Mouse (Mus musculus): ENCODE data around the gene Zfp62. TPM values are rescaled to one million over a fixed set of nuclear protein-coding genes. Genes with fewer than 3 reads are reported as not detected.
"Not testable (repeated sequence)": the region's sequence is repeated elsewhere in the genome, so short reads cannot be mapped to it uniquely, and the experiment has no call there.

The Zfp62 gene
- 96.4 to 134 TPM (median 134 TPM) in 3 replicates for total RNA-seq (2017)

DNA sequence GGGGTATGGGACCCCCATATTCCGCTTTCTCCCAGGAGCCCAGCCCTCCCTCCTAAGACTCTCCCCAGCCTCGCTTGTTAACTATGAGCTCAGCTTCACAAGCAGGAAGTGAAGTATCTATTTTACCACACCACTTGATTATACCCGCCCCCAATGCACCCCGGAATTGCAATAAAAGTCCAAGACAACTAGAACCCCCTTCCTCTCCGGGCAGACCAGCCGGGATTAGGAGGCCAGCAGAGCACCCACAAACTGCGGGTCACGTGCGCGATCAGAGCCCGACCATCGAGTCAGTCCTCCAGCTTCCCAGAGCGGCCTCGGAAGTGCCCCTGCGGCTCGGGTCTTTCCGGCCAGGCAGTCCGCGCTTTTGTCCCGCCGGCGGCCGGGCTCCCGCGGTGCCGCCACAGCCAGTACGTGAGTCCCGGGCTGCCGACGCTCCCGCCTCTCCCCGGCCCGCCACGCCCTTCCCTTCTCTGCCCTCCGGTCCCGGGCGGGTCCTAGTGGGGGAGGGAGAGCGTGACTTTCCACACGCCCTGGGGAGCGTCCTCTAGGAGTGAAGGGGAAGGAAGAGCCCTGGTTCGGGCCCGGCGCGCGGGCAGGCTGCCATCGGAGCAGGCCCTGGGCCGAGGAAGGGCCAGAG, at the start of gene Zfp62:
TSS of gene Zfp62 (plus strand) at position 164 of the 640 bp plus-strand sequence.
- peak; percentile 92 for ATAC-seq (replicated peaks; ENCODE audit: insufficient number of reproducible peaks, low FRiP score, low TSS enrichment, poor library complexity, severe bottlenecking)

DNA sequence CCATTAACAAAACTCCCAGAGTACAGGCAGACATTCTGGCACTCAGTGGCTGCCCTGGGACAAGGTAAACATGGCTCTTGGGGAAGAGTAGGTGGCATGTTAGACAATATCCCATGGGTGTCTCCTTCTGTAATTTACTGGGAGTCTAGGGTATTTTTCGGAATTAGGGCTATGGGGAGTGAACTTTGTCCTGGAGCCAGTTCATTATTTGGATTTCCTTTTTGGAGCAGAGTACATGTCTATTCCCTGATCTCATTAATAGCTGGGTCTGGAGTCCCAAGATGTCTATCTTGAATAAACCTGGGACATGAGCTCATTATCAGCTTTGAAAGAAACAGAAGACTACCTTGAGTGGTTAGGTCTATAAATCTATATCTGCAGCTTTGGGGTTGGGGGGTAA, 49.0 kb upstream of the Zfp62 start, which contains the start of gene Olfr1394:
TSS of gene Olfr1394 (plus strand) at position 301 of the 400 bp plus-strand sequence.
- ATAC-seq (replicated peaks; ENCODE audit: insufficient number of reproducible peaks, low FRiP score, low TSS enrichment, poor library complexity, severe bottlenecking): no peak

DNA sequence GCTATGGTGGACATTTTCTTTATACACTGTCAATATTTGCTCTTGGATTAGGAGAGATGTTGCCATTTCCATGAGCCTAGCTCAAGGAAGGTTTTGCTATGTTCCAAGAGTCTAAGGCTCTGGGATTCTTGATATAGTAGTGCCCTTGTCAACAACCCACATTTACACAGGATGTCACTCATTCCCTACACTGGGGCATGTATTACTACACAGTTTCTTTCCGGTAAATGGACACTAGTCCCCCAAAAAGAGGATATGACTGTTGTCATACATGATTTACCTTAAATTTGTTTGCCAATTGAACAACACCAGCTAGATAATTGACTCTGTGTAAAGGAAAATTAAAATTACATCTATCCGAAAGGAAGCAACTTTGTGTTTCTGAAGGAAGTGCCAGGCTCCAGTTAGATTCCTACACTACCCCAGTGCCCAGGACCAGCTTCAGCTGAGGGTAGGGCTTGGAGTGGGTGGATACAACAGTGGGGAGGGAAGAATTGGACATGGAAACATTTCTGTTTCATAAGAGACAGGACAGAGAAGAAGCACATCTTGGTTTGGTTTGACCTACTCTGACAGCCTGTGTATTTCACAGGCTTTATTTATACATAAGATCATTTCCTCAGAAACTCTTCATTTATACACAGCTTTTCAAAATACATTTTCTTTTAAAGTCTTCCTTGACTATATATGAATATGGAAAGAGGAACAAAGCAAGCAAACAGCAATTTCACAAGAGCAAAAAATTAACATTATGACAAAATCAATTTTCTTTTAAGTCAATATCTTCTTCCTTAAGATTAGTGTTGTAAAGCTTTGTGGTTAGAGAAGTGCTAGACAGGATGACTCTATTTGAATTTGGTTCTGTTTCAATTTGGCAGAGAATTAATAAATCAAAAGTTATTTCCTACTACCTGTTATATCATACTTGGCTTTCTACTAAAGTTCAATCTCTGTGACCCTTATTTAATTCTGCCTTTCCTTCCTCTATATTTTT, 46.0 kb upstream of the Zfp62 start:
- ATAC-seq (replicated peaks; ENCODE audit: insufficient number of reproducible peaks, low FRiP score, low TSS enrichment, poor library complexity, severe bottlenecking): 0 out of 2 replicates have a peak, but pooled peaks have one; percentile 37

DNA sequence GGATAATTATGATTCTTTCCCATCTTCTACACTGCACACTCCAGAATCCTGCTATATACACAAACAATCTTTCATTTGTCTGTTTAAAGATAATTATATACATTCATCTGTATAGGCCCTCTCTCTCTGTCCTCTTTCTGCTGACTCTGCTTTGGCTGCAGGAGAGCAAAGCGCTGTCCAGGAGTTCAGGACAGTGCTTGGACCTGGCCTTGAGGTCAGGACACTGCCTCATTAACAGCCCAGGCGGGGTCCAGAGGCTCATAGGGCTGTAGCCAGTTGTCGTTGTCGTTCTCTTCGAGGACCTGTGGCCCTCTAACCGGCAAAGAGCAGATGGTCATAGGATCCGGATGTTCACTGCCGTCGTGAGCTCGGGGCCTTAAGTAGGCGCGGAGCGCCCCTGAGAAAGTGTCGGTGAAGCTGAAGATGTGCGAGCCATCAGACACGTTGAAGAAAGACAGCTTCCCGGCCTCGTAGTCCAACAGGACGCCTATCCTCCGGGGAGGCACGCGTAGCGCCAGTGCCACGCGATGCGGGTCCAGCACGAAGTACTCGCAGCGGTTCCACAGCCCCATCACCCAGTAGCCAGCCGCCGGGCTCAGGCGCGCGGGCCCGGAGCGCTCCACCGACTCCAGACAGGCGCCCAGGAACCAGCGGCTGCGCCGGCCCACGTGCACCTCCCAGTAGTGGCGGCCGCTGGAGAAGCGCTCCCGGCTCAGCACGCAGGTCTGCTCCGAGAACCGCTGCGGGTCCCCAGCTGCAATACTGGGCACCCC, 34.1 kb upstream of the Zfp62 start:
- no peak for ATAC-seq (replicated peaks; ENCODE audit: insufficient number of reproducible peaks, low FRiP score, low TSS enrichment, poor library complexity, severe bottlenecking)

DNA sequence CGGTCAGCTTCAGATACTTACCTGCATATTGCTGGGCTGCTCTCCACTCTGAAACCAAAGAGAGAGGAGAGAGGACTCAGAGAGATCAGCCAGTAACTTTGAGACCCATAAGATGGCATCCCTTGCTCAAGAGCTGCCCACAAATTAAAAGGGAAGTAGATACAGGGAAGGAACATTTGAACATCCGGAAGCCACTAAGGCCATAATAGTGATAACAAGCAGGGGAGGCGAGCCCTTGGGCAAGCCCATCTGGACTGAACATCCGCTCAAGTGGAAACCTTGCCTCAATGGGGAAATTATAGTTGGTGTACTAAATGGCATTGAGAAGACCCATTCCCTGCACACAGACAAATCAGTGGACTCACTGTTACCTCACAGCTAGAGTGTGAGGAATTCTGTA, 32.5 kb upstream of the Zfp62 start:
- peak; percentile 91 for ATAC-seq (replicated peaks; ENCODE audit: insufficient number of reproducible peaks, low FRiP score, low TSS enrichment, poor library complexity, severe bottlenecking)

DNA sequence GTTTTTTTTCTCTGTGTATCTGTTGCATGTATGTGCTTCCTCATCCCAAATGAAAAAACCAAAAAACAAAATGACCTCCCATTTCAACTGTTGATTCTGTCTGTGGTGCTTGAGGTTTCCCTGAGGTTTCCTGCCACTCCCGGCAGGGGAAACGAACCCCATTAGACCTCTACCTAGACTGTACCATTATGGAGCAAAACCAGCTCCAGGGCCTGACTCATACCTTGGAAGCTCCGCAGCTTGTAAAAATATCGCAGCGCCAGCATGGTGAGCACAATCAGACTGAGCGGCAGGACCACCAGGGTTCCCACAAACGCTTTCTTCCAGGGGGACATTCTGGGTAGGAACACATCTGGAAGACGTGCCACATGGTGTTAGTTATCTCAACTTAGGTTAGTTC, 27.7 kb upstream of the Zfp62 start:
- ATAC-seq (replicated peaks; ENCODE audit: insufficient number of reproducible peaks, low FRiP score, low TSS enrichment, poor library complexity, severe bottlenecking): no peak

DNA sequence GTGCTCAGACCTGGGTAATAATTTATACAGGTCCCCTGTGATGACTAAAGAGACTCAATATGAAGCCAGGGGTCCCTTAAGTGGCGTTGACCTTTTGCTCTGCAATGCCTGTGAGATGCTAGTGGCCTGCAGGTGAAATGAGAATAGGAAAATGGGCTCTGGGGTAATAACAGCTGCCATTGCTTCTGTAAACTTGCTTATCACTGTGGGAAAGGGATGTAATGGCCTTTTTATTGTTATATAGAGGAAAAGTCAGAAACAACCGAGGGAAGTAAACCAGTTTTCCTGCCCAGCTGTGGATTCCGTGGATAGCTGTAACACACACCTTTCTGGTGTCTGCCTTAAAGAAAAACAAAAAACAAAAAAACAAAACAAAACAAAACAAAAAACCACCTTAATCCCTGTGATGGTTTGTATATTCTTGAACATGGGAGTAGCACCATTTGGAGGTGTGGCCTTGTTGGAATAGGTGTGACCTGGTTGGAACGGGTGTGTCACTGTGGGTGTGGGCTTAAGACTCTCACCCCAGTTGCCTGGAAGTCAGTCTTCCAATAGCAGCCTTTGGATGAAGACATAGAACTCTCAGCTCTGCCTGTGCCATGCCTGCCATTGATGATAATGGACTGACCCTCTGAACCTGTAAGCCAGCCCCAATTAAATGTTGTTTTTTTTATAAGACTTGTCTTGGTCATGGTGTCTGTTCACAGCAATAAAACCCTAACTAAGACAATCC, 26.9 kb upstream of the Zfp62 start:
- not testable (repeated sequence) for ATAC-seq (replicated peaks; ENCODE audit: insufficient number of reproducible peaks, low FRiP score, low TSS enrichment, poor library complexity, severe bottlenecking)

DNA sequence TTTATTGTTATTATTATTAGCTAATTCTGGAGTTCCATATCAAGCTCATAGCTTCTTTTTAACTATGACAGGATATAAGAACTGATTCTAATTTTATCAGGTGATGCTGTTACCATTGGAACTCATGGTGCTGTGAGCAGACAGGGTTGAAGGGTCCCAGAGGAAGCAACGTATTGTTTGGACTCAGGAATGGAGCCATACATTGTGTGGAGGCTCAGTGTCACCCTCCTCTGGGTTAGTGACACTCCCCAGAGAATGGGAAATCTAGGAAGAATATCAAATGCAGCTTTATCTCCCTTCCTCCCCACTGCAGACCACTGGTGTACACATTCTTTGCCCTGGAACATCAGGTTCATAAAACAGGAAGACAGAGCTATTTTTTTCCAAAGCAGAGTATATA, 19.9 kb upstream of the Zfp62 start:
- no peak for ATAC-seq (replicated peaks; ENCODE audit: insufficient number of reproducible peaks, low FRiP score, low TSS enrichment, poor library complexity, severe bottlenecking)

DNA sequence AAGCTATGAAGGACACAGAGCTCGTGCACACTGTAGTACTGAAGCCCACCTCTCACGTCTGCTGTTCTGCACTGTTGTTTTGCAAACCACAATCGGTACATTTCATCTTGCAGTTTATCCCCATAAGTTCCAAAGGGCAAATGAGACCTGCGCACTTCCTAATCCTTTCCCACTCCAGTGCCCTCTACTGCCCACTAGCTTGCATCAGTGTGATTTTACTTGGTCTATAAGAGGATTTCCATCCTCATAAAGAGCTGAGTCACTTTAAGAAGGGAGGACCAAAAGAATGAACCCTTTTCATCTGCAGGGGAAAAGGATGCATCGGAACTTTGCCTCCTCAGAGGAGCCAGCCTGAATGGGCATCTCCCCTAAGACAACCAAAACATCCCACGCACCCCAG, 16.6 kb upstream of the Zfp62 start:
- no peak for ATAC-seq (replicated peaks; ENCODE audit: insufficient number of reproducible peaks, low FRiP score, low TSS enrichment, poor library complexity, severe bottlenecking)

DNA sequence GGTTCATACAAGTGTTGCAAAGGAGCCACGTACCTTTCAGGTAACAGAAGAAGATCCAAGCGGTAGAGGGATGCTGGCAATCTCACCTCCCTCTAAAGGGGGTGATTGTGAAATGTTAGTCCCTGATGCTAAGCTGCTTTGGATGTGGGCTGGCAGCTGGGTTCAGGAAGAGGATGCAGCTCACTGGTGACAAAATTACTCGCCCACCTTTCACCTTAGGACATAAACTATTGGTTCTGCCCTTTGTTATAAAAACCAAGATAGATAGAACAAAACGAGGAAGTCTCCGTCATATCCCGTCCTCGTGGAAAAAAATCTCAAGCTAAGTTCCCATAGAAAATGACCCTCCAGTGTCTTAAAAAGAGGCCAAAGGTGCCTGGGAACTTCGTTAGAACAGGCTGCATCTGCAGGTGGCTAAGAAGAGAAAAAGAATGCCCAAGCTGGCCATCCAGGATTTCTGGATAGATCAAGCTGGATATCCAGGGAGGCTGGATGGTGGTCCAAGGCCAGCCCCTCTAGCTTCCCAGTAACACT, 16.1 kb upstream of the Zfp62 start, which contains the start of gene Btnl9:
TSS of gene Btnl9 (minus strand) at position 205 of the 534 bp plus-strand sequence.
- no peak for ATAC-seq (replicated peaks; ENCODE audit: insufficient number of reproducible peaks, low FRiP score, low TSS enrichment, poor library complexity, severe bottlenecking)

DNA sequence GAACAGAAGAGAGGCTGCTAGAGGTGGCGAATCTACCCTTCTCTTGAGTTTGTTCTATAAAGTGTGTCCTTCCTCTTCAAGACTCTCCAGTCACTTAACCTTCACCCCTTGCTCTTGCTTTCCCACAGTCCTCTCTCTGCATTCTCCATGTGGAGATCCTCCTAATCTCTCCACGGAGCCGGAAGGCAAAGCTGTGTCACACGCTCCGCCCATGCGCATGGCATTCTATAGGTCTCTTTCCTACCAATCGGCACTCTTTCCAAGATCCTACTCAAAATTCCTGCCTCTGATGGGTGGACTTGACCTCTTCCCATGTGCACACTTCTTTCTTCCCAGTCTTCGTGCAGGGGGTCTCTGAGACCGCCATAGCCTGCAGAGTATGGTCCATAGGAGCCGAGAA, 15.4 kb upstream of the Zfp62 start:
- ATAC-seq (replicated peaks; ENCODE audit: insufficient number of reproducible peaks, low FRiP score, low TSS enrichment, poor library complexity, severe bottlenecking): no peak

DNA sequence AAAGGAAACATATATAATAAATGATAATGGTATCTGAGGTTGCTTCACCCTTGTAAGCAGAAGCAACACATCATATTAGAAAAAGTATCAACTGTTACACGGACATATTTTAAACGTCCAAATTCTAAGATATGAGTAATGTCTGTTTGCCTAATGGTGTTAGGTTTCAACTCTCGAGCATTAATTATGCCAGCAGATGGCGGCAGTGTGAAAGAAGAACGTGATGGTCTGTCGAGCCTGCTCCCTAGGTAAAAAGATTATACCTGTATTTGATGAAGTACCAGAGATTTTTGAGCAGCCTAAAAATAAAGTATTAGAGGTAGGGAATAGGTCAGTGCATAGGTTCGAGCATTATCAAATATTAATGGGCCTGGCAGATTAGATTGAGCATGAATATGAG, 13.4 kb upstream of the Zfp62 start:
- ATAC-seq (replicated peaks; ENCODE audit: insufficient number of reproducible peaks, low FRiP score, low TSS enrichment, poor library complexity, severe bottlenecking): peak; percentile 70; the same call in 1 of the 2 replicates

DNA sequence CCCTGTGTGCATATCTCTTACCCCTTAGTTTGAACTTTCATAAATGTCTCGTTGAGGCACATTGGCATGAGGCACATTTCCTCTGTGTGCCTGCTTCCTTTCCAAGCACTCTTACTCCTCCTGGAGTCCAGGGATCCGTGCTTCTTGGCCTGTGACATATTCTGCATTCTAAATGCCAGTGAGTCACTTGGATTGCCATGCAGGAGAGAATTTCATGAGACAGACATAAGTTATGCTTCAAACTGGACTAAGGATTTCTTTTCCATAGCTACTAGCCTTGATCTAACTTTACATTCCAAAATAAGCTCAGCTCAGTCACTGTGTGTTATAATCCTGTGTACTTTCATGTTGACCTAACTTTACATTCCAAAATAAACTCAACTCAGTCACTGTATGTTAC, 12.0 kb upstream of the Zfp62 start:
- no peak for ATAC-seq (replicated peaks; ENCODE audit: insufficient number of reproducible peaks, low FRiP score, low TSS enrichment, poor library complexity, severe bottlenecking)

DNA sequence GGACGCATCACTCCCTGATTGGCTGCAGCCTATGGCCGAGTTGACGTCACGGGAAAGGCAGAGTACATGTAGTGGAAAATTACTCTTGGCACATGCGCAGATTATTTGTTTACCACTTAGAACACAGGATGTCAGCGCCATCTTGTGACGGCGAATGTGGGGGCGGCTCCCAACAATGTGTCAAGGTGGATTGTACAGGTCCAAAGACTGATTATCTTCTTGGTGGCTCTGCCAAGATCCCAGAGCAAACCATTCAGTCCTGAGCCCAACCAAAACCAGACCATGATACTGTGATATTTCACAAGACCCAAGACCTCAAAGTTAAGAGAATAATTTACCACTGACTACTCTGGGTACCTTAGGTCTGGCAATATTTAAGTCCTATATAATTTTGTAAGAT, 8.3 kb upstream of the Zfp62 start:
- ATAC-seq (replicated peaks; ENCODE audit: insufficient number of reproducible peaks, low FRiP score, low TSS enrichment, poor library complexity, severe bottlenecking): not testable (repeated sequence)

DNA sequence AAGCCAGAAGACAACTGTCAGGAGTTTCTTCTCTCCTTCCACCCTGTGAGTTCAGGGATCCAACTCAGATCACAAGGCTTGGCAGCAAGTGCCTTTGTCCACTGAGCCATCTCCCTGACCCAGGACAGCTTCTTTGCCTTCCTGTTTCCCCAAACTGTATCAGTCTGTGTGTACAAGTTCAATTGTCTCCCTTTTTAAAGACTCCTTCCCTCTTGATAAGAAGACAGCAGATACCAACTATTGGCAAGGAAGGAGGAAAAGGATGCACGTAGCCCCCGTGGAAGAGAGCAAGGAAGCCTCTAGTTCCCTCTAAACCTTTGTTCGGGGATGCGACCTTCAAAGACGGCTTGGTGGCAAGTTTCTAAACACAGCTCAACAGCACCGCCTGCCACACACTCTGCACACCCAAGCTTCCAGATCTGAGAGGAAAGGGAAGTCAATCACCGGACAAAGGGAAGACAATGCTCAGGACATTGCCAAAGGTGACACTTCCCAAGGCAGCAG, 7.2 kb upstream of the Zfp62 start:
- no peak for ATAC-seq (replicated peaks; ENCODE audit: insufficient number of reproducible peaks, low FRiP score, low TSS enrichment, poor library complexity, severe bottlenecking)

DNA sequence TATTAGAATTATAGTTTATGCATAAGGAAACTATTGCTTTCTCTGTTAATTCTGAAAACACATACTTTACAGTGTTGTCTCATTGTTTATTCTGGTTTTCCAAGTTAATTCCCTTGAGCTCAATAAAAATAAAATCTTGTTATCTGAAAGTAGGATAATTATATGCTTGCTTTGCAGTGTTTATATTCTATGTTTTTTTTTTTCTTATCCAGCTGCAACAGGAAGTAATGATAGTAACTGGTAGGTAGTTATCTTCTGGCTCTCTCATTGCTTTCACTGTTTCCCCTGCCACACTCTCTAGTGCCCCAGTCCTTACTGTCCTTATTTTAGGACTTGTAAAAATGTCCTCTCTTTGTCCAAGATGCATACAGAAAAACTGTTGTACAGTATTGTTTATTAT, 2.4 kb upstream of the Zfp62 start:
- ATAC-seq (replicated peaks; ENCODE audit: insufficient number of reproducible peaks, low FRiP score, low TSS enrichment, poor library complexity, severe bottlenecking): no peak

DNA sequence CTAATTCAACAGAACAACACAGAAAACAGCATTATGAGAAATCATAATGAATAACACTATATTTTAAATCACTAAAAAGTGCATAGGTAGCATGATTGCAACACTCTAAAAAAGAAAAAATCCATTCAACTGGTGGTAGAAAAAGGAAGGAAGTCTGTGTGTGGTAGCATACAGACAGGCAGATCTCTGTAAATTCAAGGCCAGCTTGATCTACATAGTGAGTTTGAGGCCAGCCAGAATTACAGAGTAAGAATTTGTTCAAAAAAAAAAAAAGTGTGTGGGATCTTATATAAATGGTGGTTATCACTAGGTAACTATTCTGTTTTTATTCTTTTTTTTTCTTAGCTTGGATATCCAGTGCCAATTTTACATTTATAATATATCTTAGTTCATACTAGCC, 1.9 kb upstream of the Zfp62 start:
- no peak for ATAC-seq (replicated peaks; ENCODE audit: insufficient number of reproducible peaks, low FRiP score, low TSS enrichment, poor library complexity, severe bottlenecking)

DNA sequence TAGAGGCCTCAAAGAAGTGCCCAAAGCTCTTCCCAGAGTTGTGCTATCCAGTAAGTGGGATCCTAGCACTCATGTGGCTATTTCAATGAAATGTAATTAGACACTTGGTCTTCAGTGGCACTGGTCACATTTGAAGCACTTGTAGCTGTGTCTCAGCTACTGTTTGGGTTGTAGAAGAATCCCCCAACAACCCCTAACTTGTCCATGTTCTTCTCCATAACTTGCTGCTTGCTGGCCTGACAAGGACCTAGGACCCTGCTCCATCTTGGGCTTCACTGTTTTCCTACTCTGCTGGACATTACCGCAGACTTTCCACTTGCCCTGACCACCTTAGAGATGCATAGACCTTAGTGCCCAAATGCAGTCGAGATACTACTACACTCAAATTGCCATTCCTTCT, 1.0 kb upstream of the Zfp62 start:
- ATAC-seq (replicated peaks; ENCODE audit: insufficient number of reproducible peaks, low FRiP score, low TSS enrichment, poor library complexity, severe bottlenecking): no peak
